Mouse (Mus musculus): Measurements from ENCODE around the gene Vmn2r99. TPM values are rescaled to one million over a fixed set of nuclear protein-coding genes. Genes with fewer than 3 reads are reported as not detected.
A peak's percentile ranks its signal among the peaks of the same experiment; 100 is the strongest.

Vmn2r99 gene
- under 1 TPM in 1 of 2 experiments, not detected in 1; 0.11 TPM for polyA plus RNA-seq (2017; shearing (Covaris generic))

GRCm38 (mm10) chr17:19361649-19362048, at the start of gene Vmn2r99:
Vmn2r99 (plus strand) TSS chr17:19361949.
- ATAC-seq, result no peak

GRCm38 (mm10) chr17:19437623-19438022, 75.9 kb downstream of the Vmn2r99 start:
- peak; percentile 86 for ATAC-seq

GRCm38 (mm10) chr17:19444932-19445331, 83.2 kb downstream of the Vmn2r99 start:
- ATAC-seq, result peak; percentile 80

Other genes with a start within 250 kb of the Vmn2r99 start
- gene Vmn2r100, start 142.8 kb downstream of the Vmn2r99 start, polyA plus RNA-seq (2017; shearing (Covaris generic)), result 1 to 10 TPM; 3.1 to 3.4 TPM
- gene Vmn2r101, start 215.3 kb downstream of the Vmn2r99 start, polyA plus RNA-seq (2017; shearing (Covaris generic)), result not detected